Mouse (Mus musculus) megakaryocyte, adult 5-6 weeks (primary cell): Measurements from ENCODE around the gene Pde4dip. TPM values are rescaled to one million over a fixed set of nuclear protein-coding genes. Genes with fewer than 3 reads are reported as not detected.
A peak's percentile ranks its signal among the peaks of the same experiment; 100 is the strongest.

Source experiments
- ATAC-seq: 2 replicates; pipeline ENCODE4 v1.8.0; 2016; ENCODE audit warnings: mild to moderate bottlenecking, inconsistent platforms; ENCODE audit not compliant: poor library complexity, severe bottlenecking
- total RNA-seq, 2 experiments: library from RNA; stranded (forward) in 1 of 2; stranded (reverse) in 1 of 2; fragments of 153-499, 151-499 nt in 1 of 2; fragments of 221-1000, 200-1000 nt in 1 of 2; gene quantifications; 2 replicates each; pipeline versions ENCODE4 v1.2.3 to v1.2.4; 2015 to 2017

The Pde4dip gene
- total RNA-seq, 2 experiments from 2014 or later: 7.9 to 10.9 TPM

DNA sequence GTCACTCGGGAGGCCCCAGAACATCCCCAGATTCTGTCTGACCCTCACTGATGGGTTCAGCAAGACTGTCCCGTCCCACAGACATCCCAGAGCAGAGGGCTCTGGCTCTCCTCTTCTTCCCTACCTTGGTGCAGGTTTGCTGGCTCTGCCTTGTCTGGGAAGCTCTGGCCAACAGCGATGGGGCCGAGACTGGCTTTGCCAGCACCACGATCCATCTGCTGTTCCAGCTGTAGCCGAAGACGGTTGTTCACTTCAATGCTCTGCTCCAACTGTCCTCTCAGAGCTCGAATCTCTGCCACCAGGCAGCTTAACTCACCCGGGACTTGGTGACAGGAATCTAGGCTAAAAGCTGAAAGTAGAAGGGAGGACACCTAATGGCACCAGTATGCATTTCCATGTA is 191.6 kb downstream of the Pde4dip start:
- ATAC-seq: no peak

- ATAC-seq: no peak
Measured at GRCm38 (mm10) chr3:97693806-97694205, 194.7 kb downstream of the Pde4dip start.

GRCm38 (mm10) chr3:97691443-97692017 is 197.0 kb downstream of the Pde4dip start:
- no peak for ATAC-seq

- no peak for ATAC-seq
Measured at GRCm38 (mm10) chr3:97690590-97690989, 197.9 kb downstream of the Pde4dip start.

- no peak for ATAC-seq
Measured at GRCm38 (mm10) chr3:97689289-97689688, 199.2 kb downstream of the Pde4dip start.

GRCm38 (mm10) chr3:97686372-97687117 is 202.0 kb downstream of the Pde4dip start:
- no peak for ATAC-seq

DNA sequence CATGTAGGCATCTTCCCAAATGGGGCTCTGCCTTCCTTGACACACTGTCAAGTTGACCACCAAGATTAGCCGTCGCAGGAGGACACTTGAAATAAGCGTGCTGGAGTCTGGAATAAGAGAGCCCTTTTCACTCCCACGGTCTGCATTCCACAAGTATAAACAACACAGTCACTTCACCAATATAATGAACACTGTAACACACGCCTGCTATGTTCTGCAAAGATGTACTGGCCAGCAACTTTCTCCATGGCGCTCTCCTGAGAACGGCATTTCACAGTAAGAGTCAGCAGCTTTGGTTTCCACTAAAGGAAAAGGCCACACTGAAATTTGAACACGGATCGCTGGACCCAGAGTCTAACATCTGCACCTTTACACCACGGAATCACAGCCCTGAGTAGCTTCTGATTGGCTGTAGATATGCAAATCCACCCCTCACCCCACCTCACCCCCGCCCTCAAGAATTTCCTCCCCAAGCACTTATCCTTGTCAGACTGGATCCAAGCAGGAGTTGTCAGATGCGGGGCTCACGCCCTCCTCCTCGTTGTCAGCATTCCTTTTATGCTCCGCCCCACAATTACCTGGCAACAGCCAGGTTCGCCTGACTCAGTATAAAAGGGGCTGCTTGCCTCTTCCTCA is 204.8 kb downstream of the Pde4dip start:
- no peak for ATAC-seq

DNA sequence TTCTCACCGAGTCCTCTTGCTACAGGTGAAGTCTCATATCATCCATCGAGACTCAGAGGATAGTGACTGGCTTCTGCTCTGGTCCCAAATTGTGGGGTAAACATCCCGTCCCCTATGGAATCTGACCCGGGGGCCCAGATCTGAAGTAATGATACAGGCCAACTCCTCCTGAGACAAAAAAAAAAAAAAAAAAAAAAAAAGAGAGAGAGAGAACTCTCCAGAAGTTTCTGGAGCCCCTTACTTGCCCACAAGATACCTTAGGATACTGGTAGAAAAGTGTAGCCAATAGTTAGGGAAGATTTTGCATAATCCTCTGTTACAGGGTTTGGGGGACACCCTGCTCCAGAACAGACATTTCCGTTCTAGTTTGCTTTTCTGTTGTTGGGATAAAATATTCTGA is 205.9 kb downstream of the Pde4dip start:
- ATAC-seq: no peak

DNA sequence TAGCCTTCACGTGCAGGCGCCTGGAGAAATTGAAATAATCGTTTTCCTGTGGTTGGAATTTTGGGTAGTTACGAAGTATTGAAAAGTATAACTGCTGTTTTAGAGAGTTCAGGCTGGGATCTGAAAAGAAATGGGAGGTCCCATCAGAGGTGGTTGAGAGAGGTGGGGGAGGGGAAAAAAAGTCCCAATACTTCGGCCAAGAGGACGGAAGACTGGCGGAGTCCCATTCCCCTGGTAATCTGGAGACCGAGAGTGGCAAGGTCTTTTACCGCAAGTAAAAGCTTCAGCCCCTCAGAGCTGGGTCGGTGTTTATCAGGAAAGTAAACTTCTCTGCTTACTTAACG is 206.4 kb downstream of the Pde4dip start:
- no peak for ATAC-seq

GRCm38 (mm10) chr3:97681321-97682158 is 207.0 kb downstream of the Pde4dip start:
- peak; percentile 78 for ATAC-seq

DNA sequence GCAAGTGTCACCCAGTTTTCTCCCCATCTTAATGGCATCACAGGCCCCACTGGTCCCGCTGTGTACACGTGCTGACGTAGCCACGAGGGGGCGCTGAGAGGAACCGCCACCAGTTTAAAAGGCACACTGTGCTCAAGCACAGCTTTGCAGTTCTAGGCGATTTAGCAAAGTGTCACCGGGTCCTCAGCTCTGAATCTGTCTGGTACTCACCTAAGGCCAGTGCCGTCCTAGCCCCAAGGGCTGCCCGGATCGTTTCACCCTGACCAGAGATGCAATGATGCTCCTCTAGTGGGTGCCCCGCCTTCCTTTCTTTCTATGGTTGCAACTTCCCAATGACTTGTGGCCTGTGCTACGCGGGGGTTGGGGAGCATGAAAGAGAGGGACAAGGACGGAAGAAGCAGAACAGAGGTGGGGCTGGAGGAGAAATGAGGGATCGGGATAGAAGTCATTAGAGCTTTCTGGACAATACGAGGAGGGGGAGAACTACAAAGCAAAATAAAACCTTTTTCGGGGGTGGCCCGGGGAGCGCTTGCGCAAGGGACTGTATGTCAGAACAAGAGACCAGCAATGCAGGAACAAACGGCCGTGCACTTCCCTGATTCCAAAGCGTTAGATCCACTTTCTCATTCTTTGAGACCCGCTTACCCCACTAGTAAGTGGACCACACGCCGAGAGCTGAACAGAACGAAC is 207.7 kb downstream of the Pde4dip start:
- peak; percentile 82 for ATAC-seq

- no peak for ATAC-seq
Measured at GRCm38 (mm10) chr3:97678416-97678815, 210.1 kb downstream of the Pde4dip start.

DNA sequence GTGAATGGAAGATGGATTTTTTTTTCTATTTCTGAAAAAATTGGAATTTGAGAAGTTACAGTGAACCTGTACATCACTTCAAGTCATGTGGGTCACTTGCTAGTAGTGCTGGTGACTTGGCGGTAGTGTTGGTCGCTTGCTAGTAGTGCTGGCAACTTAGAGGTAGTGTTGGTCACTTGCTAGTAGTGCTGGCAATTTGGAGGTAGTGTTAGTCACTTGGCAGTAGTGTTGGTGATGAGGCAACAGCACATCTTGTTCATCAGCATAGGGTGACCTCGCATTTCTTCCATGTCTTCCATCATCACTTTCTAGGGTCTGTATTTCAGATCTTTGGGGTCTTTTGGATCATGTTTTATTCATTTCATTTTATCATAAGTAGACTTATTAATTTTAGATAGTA is 212.4 kb downstream of the Pde4dip start:
- no peak for ATAC-seq

- ATAC-seq: no peak
Measured at GRCm38 (mm10) chr3:97674644-97675110, 213.8 kb downstream of the Pde4dip start, which contains the start of gene Gm17651. TSS of gene Gm17651 (minus strand) at chr3:97674694.

- no peak for ATAC-seq
Measured at GRCm38 (mm10) chr3:97667093-97667675, 221.3 kb downstream of the Pde4dip start.

GRCm38 (mm10) chr3:97666154-97666553 is 222.4 kb downstream of the Pde4dip start:
- ATAC-seq: peak; percentile 61

DNA sequence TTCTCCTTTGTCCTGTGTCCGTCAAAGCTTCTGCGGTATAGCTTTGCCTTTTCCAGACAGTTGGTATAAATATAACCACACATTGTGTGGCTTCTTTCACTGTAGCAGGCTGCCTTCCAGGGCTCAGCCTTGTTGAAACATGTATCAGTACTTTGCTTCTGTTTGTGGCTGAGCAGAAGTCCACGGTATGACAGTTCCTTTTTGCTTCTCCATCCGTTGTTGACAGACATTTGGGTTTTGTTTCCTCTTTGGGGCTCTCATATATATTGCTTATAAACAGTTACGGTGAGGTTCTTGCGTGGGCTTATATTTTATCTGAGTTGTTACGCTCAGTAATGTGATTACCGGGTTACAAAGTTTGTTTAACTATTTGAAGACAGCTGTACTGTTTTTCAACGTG is 223.0 kb downstream of the Pde4dip start:
- ATAC-seq: peak; percentile 57

- ATAC-seq: peak; percentile 36
Measured at GRCm38 (mm10) chr3:97661206-97661605, 227.3 kb downstream of the Pde4dip start.

DNA sequence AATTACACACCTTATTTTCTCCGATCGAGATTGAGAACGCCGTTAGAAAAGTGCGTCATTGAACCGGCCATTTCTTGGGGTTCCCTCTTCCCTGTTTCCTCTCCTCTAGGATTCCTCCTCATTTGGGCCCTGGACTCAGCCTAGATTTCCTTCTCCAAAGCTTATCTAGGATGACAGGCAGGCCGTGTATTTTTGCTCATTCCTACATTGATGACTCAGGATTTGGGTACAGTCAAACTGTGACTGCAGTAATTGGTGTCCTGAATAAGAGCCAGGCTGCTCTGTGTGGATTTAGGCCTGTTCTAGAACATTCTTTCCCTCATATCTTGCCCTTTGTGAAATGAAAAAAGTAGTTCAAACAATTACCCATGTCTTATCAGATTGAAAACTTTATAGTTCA is 228.8 kb downstream of the Pde4dip start:
- no peak for ATAC-seq
